ENCODE assay signal across 8 mouse cellular contexts in the genomic region with DNA sequence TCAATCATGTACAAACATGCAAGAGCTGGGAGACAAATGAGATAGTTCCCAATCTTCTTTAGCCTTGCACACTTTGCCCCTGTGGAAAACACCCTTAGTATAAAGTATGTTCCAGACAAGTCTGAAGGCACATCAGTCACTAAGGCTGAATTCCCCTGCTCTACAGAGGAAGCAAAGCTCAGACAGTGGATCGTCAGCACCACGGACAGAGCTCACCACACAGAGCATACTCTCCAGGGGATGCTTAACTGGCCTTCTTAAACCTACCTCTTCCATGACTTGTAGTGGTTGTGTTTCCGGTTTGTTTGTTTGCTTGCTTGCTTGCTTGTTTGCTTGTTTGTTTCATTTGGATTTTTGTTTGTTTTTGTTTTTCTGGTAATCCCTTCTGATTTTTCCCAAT. TPM values are rescaled to one million over a fixed set of nuclear protein-coding genes. Genes with fewer than 3 reads are reported as not detected.
DNase-seq lines count a peak whose midpoint lies in the region; TF ChIP-seq lines count a peak whose summit lies in the region.

No protein-coding gene starts in this region.

- H3K27ac ChIP-seq in kidney, adult 2 months (ENCODE audit: insufficient read depth, low read depth, low read length) = no peak overlapping the region
- no peak overlapping the region for H3K27ac ChIP-seq in left cerebral cortex, adult 2 months

- WGBS in kidney, adult 2 months = 6% methylated on average over 3 of the region's 3 CpGs

- H3K27me3 ChIP-seq in kidney, adult 2 months (replicated peaks; ENCODE audit: control insufficient read depth, insufficient read depth, low read length) = no peaks in the 10 kb centered on the region; the same call in 1 of the 2 replicates

- H3K36me3 ChIP-seq in kidney, adult 2 months (ENCODE audit: control insufficient read depth, insufficient read depth, low read length) = no peaks in the 10 kb centered on the region

- H3K4me1 ChIP-seq in kidney, adult 2 months (ENCODE audit: control insufficient read depth, insufficient read depth, low read length) = no peaks in the 10 kb centered on the region

- H3K4me3 ChIP-seq in kidney, adult 2 months (ENCODE audit: insufficient read depth, low read depth, low read length) = no peak overlapping the region
- H3K4me3 ChIP-seq in left cerebral cortex, adult 2 months = no peak overlapping the region

- DNase-seq in kidney, adult 2 months = peak; percentile 23
- no peak for DNase-seq in kidney, adult 11 months
- peak; percentile 66 for DNase-seq in ES-CJ7 (ENCODE audit: low read depth, low spot score)
- peak; percentile 75 for DNase-seq in adrenal gland, postnatal 10 days
- DNase-seq in kidney, postnatal 25 days = peak; percentile 50 to 59
- no peak for DNase-seq in layer of hippocampus, postnatal 36 days
- no peak for DNase-seq in left cerebral cortex, adult 9 months (ENCODE audit: low spot score in 2 of 2)
- no peak for DNase-seq in left cerebral cortex, adult 2 months (ENCODE audit: extremely low spot score in 1 of 2, low spot score in 2 of 2)

- intact Hi-C loops in left cerebral cortex, adult 2 months (cut with DNase I) = no loop called here

- no peak for TF ChIP-seq CTCF in kidney, adult 2 months (conservative IDR thresholded peaks at IDR 0.05; ENCODE audit: insufficient read depth, insufficient read length, low read depth, low read length)
- TF ChIP-seq CTCF in left cerebral cortex, adult 2 months (IDR thresholded peaks at IDR 0.05) = no peak

- TF ChIP-seq POLR2A in kidney, adult 2 months (IDR thresholded peaks at IDR 0.05; ENCODE audit: low read depth, low read length) = no peak

RNA-seq across cellular contexts. Expression of a gene that starts 9.5 kb away (rescaled TPM):
- polyA plus RNA-seq in kidney, adult 2 months (2012; rRNA removed) = 0.08 and 0.11 TPM in 2 replicates
- total RNA-seq in adrenal gland, postnatal 10 days (2021) = 1 to 10 TPM; 3.6 to 4.0 TPM
- 100 to 1,000 TPM; 149 to 155 TPM for total RNA-seq in layer of hippocampus, postnatal 36 days (2021)
- total RNA-seq in left cerebral cortex, adult 2 months (2021) = 100 to 1,000 TPM; 266 to 279 TPM

Comparison
In these comparisons a context has a peak if more than half of its experiments do, and no peak if none do; other contexts are left out.
1. DNase-seq: peak in kidney, adult 2 months (single experiment), ES-CJ7 (single experiment), adrenal gland, postnatal 10 days (single experiment) and kidney, postnatal 25 days (2 of 2); none in kidney, adult 11 months (single experiment), layer of hippocampus, postnatal 36 days (0 of 2), left cerebral cortex, adult 9 months (0 of 2) and left cerebral cortex, adult 2 months (0 of 2).
2. RNA of a gene that starts 9.5 kb away (total RNA-seq): 266 to 279 TPM in left cerebral cortex, adult 2 months and 149 to 155 TPM in layer of hippocampus, postnatal 36 days; 3.6 to 4.0 TPM in adrenal gland, postnatal 10 days; every median in the first group is over 10 times any median in the second.